Mouse (Mus musculus) liver, postnatal 0 days (tissue): ENCODE measurements around the gene 2610301B20Rik. TPM values are rescaled to one million over a fixed set of nuclear protein-coding genes. Genes with fewer than 3 reads are reported as not detected.

Source experiments
- ATAC-seq: fragments of 200-750 bp; cut with Nextera tagmentation; 2 replicates; pipeline ENCODE4 v1.8.0; 2017; ENCODE audit warnings: mild to moderate bottlenecking, moderate library complexity
- DNase-seq: peaks from one replicate; pipeline ENCODE4 v3.0.0-alpha.2; 2016
- H3K27ac ChIP-seq: fragments of 300-500 bp; sonication (generic); 2 replicates; pipeline ENCODE4 v1.5.1; 2014; ENCODE audit warnings: antibody characterized with exemption, moderate library complexity, mild to moderate bottlenecking, low read depth
- H3K27me3 ChIP-seq: fragments of 300-500 bp; sonication (generic); 2 replicates; pipeline ENCODE4 v1.6.1; 2014; ENCODE audit warnings: low read length, control low read depth, mixed read lengths; ENCODE audit not compliant: insufficient read depth
- H3K36me3 ChIP-seq: fragments of 300-500 bp; sonication (generic); replicated peaks from 2 replicates; pipeline ENCODE4 v1.6.1; 2014; ENCODE audit warnings: mild to moderate bottlenecking, control low read depth, low read length, moderate library complexity, mixed read lengths; ENCODE audit not compliant: insufficient read depth
- H3K4me1 ChIP-seq: fragments of 300-500 bp; sonication (generic); 2 replicates; pipeline ENCODE4 v1.6.1; 2014; ENCODE audit warnings: antibody characterized with exemption, mild to moderate bottlenecking, control low read depth; ENCODE audit not compliant: insufficient read depth
- H3K4me2 ChIP-seq: fragments of 300-500 bp; sonication (generic); 2 replicates; pipeline ENCODE4 v1.6.1; 2014; ENCODE audit warnings: low read depth, mild to moderate bottlenecking, low read length, moderate library complexity, mixed read lengths
- H3K4me3 ChIP-seq: fragments of 300-500 bp; sonication (generic); 2 replicates; pipeline ENCODE4 v1.5.1; 2014; ENCODE audit warnings: low read depth, low read length
- H3K9ac ChIP-seq: fragments of 300-500 bp; sonication (generic); replicated peaks from 2 replicates; pipeline ENCODE4 v1.6.1; 2014; ENCODE audit warnings: mild to moderate bottlenecking, moderate library complexity
- H3K9me3 ChIP-seq: fragments of 300-500 bp; sonication (generic); 2 replicates; pipeline ENCODE4 v1.6.1; 2016; ENCODE audit warnings: mild to moderate bottlenecking, control low read depth, low read length, mixed read lengths
- CTCF ChIP-seq: sonication (generic); IDR thresholded peaks from 2 replicates; pipeline ENCODE4 v1.5.1; 2016; ENCODE audit warnings: antibody characterized with exemption, low read depth
- EP300 ChIP-seq: IDR thresholded peaks from 2 replicates; pipeline ENCODE4 v1.6.1; 2016; ENCODE audit warnings: antibody characterized with exemption, low read depth, mild to moderate bottlenecking
- WGBS: fragments of 180-500 bp; shearing (Covaris S2); extraction: QIAGEN DNeasy Blood & Tissue Kit; methylation state at CpG from one replicate; pipeline ENCODE4 v1.1.7; 2014; ENCODE audit not compliant: insufficient replicate concordance; 5-methylcytosine and 5-hydroxymethylcytosine counted together
- polyA plus RNA-seq: library from polyadenylated mRNA; unstranded; fragments of >200 nt; fragmentation: Nextera tagmentation; extraction: Ambion mirVana; gene quantifications from 2 replicates; pipeline ENCODE4 v1.2.1, GENCODE M21; 2015

2610301B20Rik gene
- 5.9 and 6.1 TPM in 2 replicates for polyA plus RNA-seq

- no peaks in the 10 kb centered on the region for H3K36me3 ChIP-seq
- TF ChIP-seq CTCF: no peak
- TF ChIP-seq EP300: no peak; the same call in 1 of the 2 replicates
- ATAC-seq: peak; percentile 91
- peaks cover 7% of the 10 kb centered on the region for H3K4me1 ChIP-seq
- peak within 1 kb of the TSS; percentile 94 for H3K9ac ChIP-seq
- H3K4me3 ChIP-seq: peak within 1 kb of the TSS; percentile 95
- under 1% methylated on average over 61 of the region's 68 CpGs for WGBS
- H3K27ac ChIP-seq: peak within 1 kb of the TSS; percentile 99
- peak within 1 kb of the TSS; percentile 82 for H3K4me2 ChIP-seq
- H3K9me3 ChIP-seq: no peaks in the 10 kb centered on the region
- peak; percentile 94 for DNase-seq
- no peaks in the 10 kb centered on the region for H3K27me3 ChIP-seq
Measured at GRCm38 (mm10) chr4:10873920-10874665, at the start of gene 2610301B20Rik. Gene 2610301B20Rik, plus strand, starts transcription at chr4:10874498.

- no peak overlapping the region for H3K4me3 ChIP-seq
- 77% methylated on average over 1 of the region's 1 CpGs for WGBS
- no peak for DNase-seq
- no peaks in the 10 kb centered on the region for H3K36me3 ChIP-seq
- H3K27ac ChIP-seq: no peak overlapping the region
- no peaks in the 10 kb centered on the region for H3K27me3 ChIP-seq
- no peaks in the 10 kb centered on the region for H3K4me1 ChIP-seq
- H3K9ac ChIP-seq: no peak overlapping the region
- no peak for TF ChIP-seq CTCF
- no peak for TF ChIP-seq EP300
- no peaks in the 10 kb centered on the region for H3K9me3 ChIP-seq
- no peak overlapping the region for H3K4me2 ChIP-seq
- no peak for ATAC-seq
Measured at GRCm38 (mm10) chr4:10833273-10833672, 41.0 kb upstream of the 2610301B20Rik start.

DNA sequence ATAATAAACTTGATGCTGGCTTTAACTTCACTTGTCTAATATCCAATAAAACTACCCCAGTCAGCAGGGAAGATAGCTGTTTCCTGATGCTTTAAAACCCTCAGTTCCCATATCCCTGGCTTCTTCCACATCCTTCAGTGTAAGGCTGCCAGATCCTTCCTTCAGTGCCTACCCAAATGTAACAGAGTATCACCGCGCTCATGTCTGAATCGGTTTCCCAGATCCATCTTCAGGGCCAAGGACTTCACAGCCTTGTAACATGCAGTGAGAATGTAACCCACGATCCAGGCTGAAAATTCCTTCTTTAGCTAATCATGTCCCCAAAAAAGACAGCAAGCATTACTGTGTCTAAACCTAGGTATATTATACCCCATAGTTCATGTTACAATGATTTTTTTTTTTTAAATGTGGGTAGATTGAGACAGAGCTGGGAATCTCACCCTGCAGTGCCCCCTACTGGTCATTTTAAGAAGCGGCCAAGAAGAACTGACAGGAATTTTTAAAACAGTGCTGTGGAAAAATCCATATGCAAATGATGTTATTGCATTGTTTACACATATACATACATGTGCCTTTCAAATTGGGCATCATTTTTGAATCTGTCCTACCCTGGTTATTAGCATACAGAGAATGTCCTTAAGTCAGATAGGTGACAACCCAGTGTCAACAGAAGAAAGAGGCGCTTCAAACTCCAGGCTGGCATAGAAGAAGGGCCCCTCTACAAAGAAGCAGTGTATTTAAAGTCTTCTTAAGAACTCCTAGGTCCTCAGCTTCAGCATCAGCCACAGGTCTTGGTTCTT is 38.8 kb upstream of the 2610301B20Rik start:
- DNase-seq: peak; percentile 29
- 74% methylated on average over 6 of the region's 6 CpGs for whole genome bisulfite sequencing

DNA sequence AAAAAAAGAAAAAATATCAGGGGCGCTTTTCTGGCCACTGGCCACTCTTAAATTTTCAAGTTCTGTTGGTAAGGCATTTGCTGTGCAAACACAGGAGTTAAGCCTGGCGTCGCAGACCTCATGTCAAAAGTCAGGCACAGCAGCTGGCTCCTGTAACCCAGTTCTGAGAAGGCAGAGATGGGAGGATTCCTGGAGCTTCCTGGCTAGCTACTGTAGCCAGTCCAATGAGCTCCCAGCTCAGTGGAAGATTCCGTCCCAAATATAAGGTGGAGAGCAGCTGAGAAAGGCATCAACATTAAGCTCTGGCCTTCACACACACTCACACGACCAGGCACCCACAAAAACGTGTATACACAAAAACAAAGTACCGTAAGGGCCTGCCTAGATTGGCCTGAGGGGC is 28.4 kb upstream of the 2610301B20Rik start:
- Histone ChIP-seq H3K4me1 (no peaks in the 10 kb centered on the region), H3K27me3 (no peaks in the 10 kb centered on the region), H3K4me3 (no peak overlapping the region), H3K27ac (no peak overlapping the region), H3K4me2 (no peak overlapping the region), H3K9me3 (no peaks in the 10 kb centered on the region), H3K9ac (no peak overlapping the region), H3K36me3 (no peaks in the 10 kb centered on the region)
- WGBS: 73% methylated on average over 7 of the region's 7 CpGs
- DNase-seq (no peak), ATAC-seq (no peak)
- TF ChIP-seq CTCF (no peak), EP300 (no peak)

More for the DNA sequence above, 38.8 kb upstream of the 2610301B20Rik start:
- Histone ChIP-seq H3K36me3 (no peaks in the 10 kb centered on the region), H3K9me3 (no peaks in the 10 kb centered on the region), H3K27me3 (no peaks in the 10 kb centered on the region), H3K4me1 (no peaks in the 10 kb centered on the region), H3K9ac (no peak overlapping the region), H3K27ac (no peak overlapping the region), H3K4me3 (no peak overlapping the region), H3K4me2 (no peak overlapping the region)
- no peak for ATAC-seq
- TF ChIP-seq CTCF (peak; percentile 68), EP300 (no peak)

DNA sequence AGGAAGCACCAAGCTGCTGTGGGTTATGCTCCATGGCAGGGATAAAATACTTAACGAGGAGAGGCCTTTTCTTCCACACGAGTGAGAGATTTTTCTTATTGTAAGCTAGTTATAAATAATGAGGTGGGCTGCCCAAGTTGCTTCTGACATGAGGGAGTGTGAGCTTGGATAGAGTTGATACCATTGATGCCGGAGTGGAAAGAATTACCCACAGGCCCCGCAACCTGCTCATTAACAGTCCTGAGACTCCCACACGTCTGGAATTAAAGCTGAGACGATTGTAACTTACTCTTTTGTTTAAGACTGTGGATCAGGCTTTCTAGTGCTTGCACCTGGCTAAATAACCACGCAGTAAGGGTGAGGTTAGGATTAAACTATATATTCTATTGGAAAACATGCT is 24.5 kb upstream of the 2610301B20Rik start:
- no peak overlapping the region for H3K27ac ChIP-seq
- TF ChIP-seq EP300: no peak
- no peak for TF ChIP-seq CTCF
- ATAC-seq: no peak
- WGBS: 79% methylated on average over 7 of the region's 7 CpGs
- no peak for DNase-seq
- no peaks in the 10 kb centered on the region; the same call in 1 of the 2 replicates for H3K9me3 ChIP-seq
- H3K4me1 ChIP-seq: no peaks in the 10 kb centered on the region
- no peak overlapping the region for H3K4me2 ChIP-seq
- no peak overlapping the region for H3K9ac ChIP-seq
- no peak overlapping the region for H3K4me3 ChIP-seq
- no peaks in the 10 kb centered on the region for H3K27me3 ChIP-seq
- H3K36me3 ChIP-seq: no peaks in the 10 kb centered on the region

DNA sequence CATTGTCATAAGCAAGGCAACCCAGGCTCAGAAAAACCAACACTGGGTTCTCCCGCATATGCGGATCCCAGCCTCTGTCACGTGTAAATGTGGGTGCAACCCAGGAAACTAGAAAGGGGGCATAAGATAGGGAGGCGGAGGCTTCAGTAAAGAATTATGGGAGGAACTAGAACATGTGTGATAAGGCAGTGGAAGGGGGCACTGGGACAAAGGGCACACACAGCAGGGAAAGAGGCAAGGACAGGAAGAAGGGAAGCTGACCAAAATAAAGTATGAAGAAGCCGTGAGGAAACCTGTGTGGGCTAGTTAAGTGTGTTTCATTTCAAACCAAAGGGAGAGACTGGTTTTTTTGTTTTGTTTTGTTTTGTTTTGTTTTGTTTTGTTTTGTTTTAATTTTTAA is 23.3 kb upstream of the 2610301B20Rik start:
- no peak for ATAC-seq
- no peak for TF ChIP-seq CTCF
- TF ChIP-seq EP300: no peak

More for the DNA sequence above, 23.3 kb upstream of the 2610301B20Rik start:
- no peak for DNase-seq
- H3K4me3 ChIP-seq: no peak overlapping the region
- H3K36me3 ChIP-seq: no peaks in the 10 kb centered on the region
- H3K4me1 ChIP-seq: no peaks in the 10 kb centered on the region
- no peak overlapping the region for H3K27ac ChIP-seq
- WGBS: 57% methylated on average over 5 of the region's 5 CpGs
- H3K9ac ChIP-seq: no peak overlapping the region
- H3K9me3 ChIP-seq: no peaks in the 10 kb centered on the region; the same call in 1 of the 2 replicates
- H3K27me3 ChIP-seq: no peaks in the 10 kb centered on the region
- H3K4me2 ChIP-seq: no peak overlapping the region
